Mouse (Mus musculus) adrenal gland, postnatal 14 days (tissue): Measurements from ENCODE around the gene Cdk19. TPM values are rescaled to one million over a fixed set of nuclear protein-coding genes. Genes with fewer than 3 reads are reported as not detected.

ENCODE experiments used
- DNase-seq: peaks from one replicate; pipeline ENCODE4 v3.0.0; 2021; ENCODE audit warnings: mixed read lengths
- total RNA-seq: library from RNA; stranded (reverse); gene quantifications from 2 replicates; pipeline ENCODE4 v1.2.3, GENCODE M21; 2021

Cdk19 gene
- total RNA-seq, 1 experiment from 2014 or later: 10.9 TPM

DNA sequence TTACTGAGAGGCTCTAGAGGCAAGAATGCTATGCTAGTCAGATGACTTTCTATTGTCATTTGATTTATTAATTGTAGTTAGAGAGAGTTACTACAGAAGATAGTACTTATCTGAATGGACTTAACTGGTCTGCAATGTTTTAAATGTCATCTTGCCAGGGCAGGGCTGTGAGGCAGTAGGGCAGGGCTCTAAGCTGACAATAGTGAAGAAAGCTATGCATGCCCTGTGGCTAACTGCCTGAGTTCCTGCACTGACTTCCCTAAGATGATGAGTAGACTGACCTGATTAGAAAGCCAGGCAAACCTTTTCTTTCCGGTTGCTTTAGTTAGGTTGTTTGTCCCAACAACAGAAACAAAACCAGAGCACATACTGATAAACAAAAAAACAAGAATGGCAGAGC, 102.7 kb downstream of the Cdk19 start:
- DNase-seq: no peak

DNA sequence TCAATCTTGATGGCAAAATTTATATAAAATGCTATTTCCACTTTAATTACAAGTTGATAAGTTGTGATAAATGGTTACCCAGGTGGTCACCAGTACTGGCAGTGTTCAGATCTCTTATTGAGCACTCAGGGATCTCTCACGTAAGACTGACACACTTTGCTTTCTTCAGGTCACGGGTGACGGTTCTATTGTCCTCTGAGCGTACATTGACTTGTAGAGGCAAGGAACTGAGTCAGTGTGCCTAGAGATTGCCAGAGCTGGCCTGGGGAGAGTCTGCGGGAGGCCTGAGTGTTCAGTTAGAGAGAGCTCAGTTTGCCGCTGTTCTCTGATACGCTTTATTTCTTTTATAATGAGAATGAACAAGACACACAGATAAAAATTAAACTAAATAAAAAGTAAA, 104.0 kb downstream of the Cdk19 start:
- DNase-seq: no peak

DNA sequence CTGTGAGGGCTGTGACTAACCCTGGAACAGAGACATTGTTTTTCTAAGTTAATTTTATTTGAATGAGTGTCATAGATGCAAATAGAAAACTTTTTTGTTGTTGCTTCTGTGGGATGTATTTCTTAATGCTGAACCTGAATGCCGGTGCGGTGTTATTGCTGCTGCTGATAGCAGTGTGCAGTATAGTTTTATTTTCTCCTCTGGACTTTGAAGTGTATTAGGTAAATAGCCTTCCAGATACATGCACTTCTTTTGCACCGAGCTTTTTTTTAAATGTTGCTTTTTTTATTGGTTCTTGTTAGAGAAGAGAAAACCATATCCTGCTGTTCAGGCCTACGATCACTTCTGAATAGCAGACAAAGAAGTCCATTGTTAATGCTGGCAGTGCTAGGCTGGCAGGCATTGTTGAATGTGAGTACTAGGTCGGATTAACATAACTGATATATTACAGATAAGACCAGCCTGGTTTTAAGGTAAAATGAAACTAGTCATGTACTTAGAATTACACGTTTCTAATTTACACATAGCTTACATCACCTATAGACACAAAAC, 104.5 kb downstream of the Cdk19 start:
- DNase-seq: no peak

DNA sequence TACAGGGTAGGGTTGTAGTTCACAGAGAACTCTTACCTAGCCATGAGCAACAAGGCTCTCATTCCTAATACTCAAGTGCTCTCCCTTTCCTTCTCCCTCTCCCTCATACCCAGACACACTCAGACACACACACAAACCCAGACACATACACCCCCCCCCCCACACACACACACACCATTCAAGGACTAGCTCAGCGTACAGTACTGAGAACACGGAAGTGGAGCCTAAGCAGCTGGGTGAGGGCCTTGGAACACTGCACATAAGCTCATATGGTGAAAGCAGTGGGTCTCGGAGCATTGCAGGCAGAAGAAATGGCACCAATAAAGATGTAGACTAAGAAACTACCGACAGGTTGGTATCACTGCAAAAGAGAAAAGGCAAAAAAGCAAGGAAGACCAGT, 105.2 kb downstream of the Cdk19 start:
- DNase-seq: no peak

DNA sequence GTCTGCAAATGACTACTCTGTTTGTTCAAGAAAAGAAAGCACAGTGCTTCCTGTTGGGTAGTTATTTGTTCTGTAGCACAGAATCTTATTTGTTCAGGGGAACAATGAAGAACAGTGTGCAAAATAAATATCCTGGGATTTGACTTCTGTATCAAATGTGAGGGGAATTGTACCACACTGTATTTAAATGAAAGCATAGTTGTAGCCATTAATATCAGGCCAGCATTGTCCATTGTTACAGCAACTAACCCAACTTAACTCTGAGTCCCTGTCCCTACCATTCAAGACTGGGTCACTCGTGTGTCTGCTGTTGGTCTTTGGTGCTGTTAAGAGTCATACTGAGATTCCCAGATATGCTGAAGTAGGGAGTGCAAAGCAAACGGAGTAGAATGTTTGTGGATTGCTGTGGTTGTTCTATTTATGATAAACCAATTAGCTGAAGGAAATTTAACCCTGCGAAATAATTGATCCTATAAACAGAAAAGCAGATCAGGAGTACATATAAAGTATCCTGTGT, 106.8 kb downstream of the Cdk19 start:
- no peak for DNase-seq

DNA sequence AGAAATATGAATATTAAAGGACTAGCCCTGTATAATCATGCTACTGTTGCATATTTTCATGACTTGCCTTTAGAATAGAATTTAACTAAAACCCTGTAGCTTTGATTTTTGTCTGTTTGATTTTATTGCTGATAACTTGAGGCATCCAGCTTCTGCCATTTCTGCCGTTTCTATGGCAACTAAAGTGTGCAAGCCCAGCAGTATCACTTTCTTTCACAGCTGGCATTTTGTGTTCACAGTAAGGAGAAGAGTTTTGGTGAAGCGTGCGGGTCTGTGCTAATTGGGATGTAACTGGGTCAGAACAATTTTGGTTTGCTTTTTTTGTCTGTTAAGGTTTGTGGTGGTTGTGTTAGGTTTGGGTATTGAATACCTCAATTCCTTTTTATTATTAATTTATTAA, 107.3 kb downstream of the Cdk19 start:
- no peak for DNase-seq

DNA sequence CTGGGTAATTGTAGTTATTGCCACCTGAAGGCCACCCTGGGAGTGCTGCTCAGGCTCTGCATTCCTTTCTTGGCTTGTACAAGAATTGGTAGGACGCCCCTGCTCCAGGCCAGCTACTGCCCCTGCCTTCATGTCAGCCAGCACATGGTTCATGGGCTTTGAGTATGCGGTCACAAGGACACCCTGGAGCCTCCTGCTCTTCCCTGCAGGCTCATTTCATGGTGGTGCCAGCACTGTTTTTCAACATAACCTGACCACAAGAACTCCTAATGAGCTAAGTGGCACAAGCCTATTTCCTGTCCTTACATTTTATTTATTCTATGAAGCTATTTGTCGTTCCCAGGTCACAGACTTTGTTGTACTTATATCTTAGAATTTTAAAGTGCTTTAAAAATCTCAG, 107.9 kb downstream of the Cdk19 start:
- DNase-seq: no peak

DNA sequence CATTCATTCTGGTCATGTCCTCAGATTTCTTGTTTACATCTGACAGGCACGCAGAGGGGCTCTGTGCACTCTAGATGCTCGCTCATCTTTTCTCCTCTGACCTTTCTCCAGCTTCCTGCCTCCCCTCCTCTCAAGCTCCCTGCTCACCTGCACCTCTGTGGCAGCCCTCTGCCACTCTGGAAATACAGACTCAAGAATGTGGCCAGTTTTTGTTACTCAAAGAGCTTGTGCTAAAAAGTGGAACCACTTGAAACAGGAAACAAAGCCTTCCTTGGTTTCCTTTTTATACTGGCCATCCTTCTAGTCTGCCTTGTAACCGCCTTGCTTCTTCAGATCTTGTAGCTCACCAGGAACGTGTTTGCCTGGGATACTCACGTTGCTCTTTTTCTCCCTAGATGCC, 108.6 kb downstream of the Cdk19 start:
- DNase-seq: no peak

DNA sequence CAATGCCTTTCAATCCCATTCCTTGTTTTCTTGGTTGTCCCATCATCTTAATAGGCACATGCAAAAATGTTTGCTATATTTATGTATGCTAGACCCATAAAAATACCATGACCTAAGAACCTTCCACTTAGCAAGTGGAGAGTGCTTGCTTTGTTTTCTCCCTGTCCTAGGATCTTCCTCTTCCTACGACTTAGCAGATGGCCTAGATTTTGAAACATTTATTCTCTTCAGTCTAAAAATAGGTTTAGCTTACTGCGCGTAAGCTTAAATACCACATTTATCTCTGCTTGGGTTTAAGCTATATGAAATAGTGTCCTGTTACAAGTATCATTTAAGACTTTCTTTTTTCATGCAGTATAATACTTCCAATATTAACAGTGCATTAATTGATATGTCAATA, 109.1 kb downstream of the Cdk19 start:
- no peak for DNase-seq

DNA sequence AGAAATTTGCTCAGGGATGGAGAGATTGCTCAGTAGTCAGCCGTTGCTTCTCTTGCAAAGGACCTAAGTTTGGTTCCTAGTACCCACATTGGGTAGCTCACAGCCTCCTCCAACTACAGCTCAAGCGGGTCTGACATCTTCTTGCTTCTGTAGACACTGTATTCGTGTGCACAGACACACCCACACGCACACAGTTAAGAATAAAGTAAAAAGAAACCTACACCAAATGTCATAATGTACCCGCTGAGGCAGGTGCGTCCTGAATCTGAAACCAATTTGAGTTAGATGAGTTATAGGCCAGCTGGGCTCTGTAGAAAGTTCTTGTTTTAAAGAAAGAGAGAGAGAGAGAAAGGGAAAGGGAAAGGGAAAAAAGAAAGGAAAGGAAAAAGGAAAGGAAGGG, 110.2 kb downstream of the Cdk19 start:
- no peak for DNase-seq

DNA sequence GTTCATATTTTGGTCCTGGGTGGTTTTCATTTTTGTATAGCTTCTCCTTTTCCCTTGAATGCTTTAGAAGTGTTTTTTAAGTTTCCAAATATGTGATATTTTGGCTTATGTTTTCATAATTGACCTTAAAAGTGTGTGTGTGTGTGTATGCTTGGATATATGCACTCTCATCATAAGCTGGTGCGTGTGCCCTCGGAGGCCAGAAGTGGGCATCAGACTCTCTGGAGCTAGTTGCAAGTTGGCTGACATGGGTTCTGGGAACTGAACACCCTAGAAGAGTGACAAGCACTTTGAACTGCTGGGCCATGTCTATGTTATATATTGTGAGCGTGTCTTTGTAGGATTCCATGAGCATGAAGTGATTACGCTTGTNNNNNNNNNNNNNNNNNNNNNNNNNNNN, 110.8 kb downstream of the Cdk19 start:
- DNase-seq: no peak

DNA sequence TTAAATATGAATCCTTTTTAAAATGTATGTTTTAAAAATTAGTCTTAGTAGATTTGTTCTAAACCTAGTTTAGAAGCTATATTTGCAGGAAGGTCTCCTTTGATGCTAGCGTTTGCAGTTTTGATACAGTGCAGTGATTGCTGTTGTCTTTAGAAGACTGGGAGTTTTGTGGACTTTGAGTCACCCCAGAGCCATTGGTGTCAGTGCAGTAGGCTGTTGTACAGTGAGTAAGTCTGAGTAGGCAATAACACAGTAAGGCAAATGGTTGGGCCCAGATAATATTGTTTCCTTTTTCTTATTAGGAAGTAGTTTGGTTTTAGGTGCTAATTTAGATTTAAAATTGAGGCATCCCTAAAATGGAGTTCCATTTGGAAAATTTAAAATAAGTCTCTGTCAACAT, 117.8 kb downstream of the Cdk19 start:
- no peak for DNase-seq

DNA sequence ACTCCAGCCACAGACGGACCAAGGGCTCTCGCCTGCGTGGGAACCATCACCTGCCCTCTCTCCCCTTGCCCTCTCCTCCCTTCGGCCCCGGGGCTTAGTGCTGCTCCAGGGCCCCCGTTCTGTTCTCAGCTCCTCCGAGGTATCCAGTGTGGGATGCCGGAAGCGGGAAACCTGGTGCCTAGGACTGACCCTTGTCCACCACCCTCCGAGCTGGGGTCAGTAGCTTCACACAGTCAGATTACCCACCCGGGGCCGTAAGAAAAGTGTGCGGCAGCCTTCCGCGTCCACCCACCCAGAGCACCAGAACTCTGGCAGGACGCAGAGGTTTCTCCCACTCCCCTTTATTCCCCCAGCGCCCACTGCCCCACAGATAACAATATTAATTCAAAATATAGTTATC, 119.8 kb downstream of the Cdk19 start:
- no peak for DNase-seq

DNA sequence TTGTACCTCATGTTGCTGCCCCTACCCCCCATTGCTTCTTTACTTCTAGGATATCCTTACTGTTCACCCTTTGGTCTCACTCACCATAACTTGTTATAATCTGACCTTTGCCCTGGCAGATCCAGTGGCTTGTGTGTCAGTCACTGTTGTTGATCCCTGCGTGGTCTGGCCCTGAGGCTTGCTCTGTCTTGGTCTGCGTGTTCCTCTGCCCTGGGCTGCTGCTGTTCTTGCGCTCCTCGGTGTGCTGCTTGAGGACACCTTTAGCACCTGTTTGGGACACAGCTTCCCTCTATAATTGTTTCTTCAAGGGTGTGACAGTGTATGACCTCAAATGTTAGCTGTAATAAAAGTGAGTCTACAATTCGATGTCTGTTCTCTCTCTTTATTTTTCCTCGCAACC, 122.0 kb downstream of the Cdk19 start:
- no peak for DNase-seq

DNA sequence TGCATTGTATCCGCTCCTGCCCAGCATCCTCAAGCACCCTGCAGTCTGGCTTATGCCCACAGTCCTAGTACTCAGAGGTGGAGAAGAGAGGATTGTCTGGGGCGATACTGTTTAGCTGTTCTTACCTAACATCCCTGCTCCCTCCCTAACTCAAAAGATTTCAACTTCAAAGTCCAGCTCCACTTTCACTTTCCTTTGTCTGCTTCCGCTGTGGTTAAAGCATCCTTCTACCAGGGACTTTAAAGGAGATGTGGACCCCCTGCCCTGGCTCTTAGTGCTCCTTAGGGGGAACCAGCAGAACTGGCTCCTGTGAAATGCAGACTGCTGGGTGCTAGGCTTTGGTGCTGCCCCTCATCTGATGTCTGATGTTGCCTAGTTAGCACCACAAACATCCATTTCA, 122.9 kb downstream of the Cdk19 start:
- no peak for DNase-seq

DNA sequence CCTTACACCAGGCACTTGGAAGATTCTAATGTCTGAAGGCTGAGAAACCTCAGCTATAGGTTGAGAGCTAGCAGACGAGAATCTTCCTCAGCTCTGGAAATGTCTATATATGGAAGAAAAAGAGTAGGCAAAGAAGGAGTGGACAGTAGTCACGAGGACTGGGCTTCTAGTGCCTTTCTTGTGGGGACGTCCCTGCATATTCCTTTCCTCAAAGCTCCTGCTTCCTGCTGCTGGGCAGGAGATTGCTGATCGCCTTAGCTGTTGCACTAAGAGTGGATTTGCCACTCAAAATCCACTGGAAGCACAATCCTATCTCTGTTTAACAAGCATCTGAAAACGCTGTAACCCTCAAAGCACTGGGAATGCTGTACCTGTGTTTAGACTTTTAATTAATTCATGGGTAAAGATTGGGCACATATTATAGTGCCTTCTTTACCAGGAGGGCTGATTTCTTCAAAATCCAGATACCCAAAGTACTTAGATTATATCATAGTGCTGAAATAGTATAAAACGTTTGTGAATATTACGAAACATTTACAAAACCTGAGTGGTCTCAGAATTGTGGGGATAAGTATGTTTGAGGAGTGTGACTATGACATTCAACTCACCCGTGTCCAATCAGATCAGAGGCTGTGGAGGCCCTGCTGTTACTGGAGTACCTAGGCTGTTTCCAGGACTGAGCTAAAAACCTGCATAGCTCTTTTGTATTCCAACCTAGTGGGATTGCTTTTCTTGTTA, 128.0 kb downstream of the Cdk19 start:
- DNase-seq: no peak

DNA sequence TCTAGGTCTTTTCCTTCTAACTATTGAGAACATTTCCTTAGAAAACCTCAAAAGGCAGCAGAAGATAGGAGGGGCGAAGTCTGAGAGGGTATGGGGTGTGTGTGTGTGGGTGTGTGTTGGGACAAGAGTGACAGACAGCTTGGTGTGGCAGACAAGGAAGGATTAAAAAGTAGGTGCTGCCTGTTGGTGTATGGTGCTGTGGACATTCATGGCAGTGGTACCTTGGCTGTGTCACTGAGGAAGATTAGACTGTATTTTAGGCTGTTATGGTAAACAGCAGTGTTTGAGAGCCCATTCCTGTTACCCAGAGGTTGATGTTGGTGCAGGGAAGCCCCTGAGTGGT, 128.5 kb downstream of the Cdk19 start:
- DNase-seq: no peak

DNA sequence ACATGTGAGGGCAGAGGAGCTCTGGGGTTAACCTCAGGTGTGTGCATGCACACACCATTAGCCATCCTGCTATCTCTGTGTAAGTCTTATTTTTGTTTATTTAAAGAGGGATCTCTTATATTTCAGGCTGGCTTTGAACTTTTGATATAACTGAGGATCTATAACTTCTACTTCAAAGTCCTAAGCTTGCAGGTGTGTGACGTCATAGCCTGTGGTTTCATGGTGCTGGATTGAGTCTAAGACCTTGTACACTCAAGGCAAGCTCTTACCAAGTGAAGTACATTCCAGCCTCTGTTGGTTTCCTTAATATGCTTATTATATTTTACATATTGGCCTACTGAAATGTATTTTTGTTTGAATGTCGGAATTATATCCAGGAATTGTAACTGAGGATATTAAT, 129.8 kb downstream of the Cdk19 start:
- DNase-seq: no peak

DNA sequence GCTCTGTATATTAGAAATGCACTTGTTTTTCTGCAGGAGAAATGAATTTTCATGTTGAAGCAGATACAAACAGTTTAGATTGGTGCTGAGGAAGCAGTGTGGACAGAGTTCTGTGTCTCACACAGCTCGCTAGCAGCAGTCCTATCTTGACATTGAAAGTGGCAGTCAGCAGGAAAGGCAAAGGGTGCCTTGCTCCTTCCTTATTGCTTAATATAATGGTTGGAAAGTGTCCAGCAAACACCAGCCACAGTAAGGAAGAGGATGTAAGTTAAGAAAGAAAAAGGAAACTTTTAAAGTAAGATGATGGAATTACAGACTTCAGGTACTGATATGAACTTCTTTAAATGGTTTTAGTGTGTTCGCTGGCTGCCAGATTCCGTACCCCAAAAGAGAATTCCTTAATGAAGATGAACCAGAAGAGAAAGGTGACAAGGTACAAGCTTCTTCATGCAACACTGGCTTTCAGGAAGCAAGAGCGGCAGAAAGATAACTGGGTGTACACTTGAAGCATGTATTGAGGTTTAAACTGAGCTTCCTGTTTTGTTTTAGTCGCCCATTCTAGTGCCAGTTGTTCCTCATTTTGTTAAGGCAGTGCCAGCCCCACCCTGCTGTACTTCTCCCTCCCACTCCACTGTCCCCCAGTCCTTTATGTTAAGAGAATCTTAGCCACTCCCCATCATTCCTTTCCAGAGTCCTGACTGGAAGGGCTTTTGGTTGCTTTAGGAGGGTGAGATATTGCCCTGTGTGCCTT, 137.3 kb downstream of the Cdk19 start:
- no peak for DNase-seq

DNA sequence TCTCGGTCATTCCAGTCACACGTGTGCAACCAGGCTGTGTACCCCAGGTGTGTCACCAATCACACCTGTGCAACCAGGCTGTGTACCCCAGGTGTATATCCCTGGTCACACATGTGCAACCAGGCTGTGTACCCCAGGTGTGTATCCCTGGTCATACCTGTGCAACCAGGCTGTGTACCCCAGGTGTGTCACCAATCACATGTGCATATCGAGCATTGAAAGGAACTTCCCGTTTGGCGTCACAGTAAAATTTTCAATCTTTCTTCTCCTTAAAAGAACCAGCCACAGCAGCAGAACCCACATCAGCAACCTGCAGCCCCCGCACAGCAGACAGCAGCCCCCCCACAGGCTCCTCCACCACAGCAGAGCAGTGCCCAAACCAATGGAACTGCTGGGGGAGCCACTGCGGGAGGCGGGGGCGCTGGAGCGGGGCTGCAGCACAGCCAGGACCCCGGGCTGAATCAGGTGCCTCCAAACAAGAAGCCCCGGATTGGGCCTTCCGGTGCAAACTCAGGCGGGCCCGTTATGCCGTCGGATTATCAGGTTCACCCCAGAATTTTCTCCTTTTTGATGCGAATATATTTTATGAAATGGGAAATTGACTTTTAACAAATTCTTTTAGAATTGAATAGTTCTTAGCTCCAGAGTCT, 138.2 kb downstream of the Cdk19 start:
- no peak for DNase-seq

DNA sequence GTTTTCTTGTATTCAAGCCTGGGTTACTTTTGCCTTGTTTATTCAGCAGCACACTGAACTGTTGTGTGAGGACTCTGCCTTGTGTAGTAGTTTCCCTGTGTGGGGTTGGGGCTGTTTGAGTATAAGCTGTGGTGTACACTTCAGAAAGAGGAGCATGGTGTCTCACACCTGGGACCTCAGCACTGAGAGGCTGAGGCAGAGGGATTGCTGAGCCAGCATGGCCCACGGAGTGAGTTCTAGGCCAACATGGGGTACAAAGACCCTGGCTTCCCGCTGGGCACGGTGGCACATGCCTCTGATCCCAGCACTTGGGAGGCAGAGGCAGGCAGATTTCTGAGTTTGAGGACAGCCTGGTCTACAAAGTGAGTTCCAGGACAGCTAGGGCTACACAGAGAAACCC, 139.3 kb downstream of the Cdk19 start:
- no peak for DNase-seq

DNA sequence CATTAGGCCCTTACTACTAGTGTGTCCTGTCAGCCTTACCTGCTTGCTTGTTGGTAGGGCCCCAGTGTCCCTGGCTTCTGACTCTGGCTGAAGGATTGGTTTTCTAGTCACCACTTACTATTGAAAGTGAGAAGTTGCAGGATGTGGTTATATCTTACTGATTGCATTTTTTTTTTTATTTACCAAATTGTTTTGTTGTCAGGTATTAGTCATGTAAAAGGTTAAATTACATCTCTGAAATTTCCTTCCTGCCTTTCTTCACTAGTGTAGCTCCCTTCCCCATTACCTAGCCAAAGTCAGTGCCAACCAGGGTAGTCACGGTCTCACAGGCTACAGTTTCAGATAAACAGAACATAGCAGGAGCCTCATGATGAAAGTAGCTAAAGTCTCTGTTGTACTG, 139.9 kb downstream of the Cdk19 start:
- no peak for DNase-seq

DNA sequence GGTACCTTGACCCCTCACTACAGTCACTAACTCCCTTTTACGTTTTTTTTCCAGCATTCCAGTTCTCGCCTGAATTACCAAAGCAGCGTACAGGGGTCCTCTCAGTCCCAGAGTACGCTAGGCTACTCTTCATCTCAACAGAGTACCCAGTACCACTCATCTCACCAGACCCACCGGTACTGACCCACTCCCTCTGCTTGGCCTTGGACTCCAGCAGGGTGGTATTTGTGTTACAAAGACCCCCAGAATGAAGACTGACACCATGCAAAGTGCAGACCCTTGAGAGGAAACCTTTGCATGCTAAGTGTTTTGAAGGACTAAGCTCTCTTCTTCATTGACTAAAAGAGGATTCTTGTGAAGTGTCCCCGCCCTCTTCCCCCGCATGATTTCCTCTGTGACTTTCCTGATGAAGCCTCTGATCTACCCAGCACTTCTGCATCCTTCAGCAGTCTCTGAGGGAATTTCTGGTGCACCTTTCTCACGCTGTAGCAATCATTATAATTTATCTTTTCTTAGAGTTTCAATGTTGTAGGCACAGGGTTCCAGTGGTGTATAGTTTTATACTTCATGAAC, 140.3 kb downstream of the Cdk19 start:
- DNase-seq: no peak
